Mouse (Mus musculus) right cerebral cortex, postnatal 14 days (tissue): ENCODE measurements around the gene Hist2h2bb.
"Not testable (repeated sequence)": the region's sequence is repeated elsewhere in the genome, so short reads cannot be mapped to it uniquely, and the experiment has no call there.

Experiments
- DNase-seq: peaks from one replicate; pipeline ENCODE4 v3.0.0; 2022

Gene Hist2h2bb

DNA sequence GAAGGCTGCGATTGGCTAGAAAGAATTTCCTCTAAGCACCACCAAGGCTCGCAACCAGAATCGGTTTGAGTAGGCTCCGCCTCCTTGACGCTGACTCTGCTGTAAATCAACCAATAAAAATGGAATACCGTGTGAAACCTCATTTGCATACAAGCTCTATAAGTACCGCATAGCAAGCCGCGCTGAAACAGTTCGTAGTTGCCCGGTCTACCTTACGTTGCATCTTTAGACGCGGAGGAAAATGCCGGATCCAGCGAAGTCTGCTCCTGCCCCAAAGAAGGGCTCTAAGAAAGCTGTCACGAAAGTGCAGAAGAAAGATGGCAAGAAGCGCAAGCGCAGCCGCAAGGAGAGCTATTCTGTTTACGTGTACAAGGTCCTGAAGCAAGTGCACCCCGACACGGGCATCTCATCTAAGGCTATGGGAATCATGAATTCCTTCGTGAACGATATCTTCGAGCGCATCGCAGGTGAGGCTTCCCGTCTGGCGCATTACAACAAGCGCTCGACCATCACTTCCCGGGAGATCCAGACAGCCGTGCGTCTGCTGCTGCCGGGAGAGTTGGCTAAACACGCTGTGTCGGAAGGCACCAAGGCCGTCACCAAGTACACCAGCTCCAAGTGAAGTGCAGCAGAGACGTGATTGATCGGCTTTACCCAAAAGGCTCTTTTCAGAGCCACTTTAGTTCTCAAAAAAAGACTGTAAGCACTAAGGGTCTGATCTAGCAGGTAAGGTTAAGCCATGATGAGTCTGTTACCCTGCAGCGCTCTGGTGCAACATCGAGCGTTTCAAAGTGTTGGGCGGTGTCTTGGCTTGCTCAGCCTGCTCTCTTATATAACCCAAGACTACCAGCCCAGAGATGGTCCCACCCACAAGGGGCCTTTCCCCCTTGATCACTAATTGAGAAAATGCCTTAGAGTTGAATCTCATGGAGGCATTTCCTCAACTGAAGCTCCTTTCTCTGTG, at the start of gene Hist2h2bb:
Gene Hist2h2bb (plus strand): TSS at position 242 of the 964 bp plus-strand sequence.
- DNase-seq, result peak; percentile 75

DNA sequence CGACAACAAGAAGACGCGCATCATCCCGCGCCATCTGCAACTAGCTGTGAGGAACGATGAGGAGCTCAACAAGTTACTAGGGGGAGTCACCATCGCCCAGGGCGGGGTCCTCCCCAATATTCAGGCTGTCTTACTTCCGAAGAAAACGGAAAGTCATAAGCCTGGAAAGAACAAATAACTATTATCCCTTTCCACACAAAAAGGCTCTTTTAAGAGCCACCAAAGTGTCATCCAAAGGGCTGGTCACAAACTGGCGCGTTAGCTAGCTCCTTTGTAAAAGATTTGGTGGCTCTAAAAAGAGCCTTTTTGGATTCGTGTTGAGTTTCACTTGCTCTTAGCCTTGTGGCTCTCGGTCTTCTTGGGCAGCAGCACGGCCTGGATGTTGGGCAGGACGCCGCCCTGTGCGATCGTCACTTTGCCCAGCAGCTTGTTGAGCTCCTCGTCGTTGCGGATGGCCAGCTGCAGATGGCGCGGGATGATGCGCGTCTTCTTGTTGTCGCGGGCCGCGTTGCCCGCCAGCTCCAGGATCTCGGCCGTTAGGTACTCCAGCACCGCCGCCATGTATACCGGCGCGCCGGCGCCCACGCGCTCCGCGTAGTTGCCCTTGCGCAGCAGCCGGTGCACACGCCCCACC, 49.3 kb upstream of the Hist2h2bb start:
- peak; percentile 50 for DNase-seq

DNA sequence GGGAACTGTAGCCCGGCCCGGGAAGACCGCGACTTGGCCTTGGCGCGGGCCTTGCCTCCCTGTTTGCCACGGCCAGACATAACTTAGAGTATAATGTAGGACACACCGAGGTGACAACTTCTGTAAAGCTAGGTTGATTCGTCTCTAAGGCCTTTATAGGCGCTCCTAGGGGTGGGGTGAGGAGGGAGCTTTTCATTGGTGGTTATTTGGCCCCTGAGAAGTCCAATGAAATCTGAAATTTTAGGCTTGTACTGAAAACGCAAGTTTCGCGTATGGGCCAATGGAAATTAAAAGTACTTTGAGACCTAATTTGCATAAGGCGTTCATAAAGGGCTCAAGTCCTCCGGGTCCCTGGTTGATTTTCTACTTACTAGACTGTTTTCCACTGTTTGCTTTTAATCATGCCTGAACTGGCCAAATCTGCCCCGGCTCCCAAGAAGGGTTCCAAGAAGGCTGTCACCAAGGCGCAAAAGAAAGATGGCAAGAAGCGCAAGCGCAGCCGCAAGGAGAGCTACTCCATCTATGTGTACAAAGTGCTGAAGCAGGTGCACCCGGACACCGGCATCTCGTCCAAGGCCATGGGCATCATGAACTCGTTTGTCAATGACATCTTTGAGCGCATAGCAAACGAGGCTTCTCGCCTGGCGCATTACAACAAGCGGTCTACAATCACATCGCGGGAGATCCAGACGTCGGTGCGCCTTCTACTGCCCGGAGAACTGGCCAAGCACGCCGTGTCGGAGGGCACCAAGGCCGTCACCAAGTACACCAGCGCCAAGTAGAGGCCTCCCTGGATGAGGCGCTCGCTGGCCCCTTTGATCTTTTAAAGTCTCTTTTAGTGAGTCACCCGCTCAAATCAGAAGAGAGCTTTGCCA, 48.5 kb upstream of the Hist2h2bb start, which contains the start of the genes Hist2h2ac and Hist2h2be:
Gene Hist2h2ac (minus strand): TSS at position 116 of the 875 bp plus-strand sequence.
Gene Hist2h2be (plus strand): TSS at position 355 of the 875 bp plus-strand sequence.
- DNase-seq, result peak; percentile 42

DNA sequence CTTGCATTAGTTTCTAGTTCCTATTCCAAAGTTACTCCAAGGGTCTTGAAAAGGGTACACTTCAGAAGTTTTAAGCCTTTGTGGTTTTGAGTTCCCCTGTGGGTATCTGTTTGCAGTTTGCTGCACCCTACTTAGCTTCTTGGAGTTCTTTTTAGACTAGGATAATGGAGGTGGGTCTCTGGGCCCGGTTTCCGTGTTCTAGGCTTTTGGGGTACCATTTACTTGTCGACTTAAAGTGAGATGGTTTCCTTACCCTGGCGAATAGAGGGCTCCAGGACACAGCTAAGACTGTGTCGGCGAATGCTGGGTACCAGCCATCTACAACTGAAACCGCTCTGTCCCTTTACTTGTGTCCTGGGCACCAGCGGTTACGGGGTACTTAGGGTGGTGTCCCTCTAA, 47.9 kb upstream of the Hist2h2bb start:
- DNase-seq, result no peak

DNA sequence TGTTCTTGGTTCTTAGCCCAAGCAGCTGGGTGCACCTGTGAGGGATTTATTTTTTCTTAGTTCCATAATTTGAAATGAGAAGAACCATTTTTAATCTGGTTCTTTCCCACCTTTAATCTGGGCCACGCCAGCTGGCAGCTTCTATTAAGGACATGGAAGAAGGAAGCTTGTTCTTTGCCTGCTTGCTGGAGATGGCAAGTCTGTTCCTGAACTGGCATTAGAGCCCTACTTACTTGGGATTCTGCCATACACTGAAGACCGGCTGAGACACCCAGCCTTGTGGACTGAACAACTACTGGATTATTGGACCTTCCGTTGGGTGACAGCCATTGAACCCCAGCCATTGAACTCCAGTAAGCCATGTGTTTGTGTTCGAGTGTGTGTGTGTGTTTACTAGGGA, 46.8 kb upstream of the Hist2h2bb start:
- DNase-seq, result no peak

DNA sequence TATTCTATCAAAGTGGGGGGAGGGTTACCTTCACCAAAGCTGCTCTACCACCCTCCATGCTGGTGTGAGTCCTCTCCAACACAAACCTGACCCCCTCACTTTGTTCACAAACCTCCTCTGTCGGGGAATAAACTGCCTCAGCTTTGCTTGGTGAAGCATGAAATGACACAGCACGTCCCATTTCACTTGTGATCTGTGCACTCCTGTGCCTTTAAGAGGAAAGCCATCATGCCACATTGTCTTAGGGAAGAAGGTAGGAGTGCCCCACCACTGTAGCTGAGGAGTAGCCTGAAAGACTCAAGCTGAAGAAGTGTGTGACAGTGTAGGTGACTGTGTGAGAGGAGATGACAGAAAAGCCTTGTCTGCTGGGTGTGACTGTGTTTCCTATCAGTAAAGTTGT, 44.1 kb upstream of the Hist2h2bb start:
- no peak for DNase-seq

DNA sequence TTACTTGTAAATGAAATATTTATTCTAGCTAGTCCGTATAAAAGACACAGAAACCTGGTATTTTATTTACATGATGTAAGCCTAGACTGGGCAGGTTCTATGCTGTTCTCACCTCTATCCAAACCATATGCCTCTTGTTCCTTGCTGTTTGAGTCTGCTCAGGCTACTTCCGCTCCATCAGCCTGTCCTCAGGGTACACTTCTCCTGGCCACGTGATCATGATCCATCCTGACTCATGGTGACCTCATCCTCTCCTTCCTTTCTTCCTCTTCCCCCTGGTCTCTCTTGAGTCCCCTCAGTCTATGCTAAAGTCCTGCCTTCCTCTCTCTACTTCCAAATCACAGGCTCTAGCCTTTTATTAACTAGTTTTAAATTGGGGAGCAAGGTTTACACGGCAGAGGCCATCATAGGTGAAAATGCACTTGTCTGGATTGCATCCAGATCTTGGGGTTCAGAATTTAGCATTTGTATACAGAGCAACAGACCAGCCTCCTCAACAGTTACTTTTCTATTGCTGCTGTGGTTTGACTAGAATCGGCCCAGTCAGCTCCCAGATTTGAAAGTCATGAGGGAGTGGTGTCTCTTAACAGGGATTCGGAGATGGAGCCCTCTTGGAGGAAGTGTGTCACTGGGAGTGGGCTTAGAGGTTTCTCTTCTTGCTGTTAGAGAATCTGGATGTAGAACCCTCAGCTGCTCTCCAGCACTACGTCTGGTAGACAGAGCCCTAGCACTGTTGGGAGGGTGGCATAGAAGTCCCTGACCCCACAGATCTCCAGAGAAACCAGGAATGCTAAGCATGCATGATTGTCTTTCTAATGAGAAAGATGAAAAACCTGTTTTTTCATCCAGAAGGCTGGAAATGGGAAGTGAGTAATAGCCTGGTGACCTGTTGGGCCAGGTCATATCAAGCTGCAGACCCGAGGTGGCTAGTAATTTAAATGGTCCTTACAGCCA, 42.6 kb upstream of the Hist2h2bb start:
- no peak for DNase-seq

DNA sequence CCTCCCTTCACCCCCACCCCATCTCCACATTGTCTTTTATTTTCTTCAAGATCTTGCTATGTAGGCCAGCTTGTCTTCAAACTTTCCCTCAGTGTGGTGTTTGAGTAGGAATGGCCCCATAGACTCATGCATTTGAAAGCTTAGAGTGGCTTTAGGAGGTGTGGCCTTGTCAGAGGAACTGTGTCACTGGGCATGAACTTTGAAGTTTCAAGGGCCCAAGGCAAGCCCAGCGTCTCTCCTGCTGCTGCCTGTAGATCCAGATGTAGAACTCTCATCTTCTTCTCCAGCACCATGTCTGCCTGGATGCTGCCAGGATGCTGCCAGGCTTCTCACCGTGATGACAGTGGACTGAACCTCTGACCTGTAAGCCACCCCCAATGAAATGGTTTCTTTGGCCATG, 40.7 kb upstream of the Hist2h2bb start:
- DNase-seq, result no peak

DNA sequence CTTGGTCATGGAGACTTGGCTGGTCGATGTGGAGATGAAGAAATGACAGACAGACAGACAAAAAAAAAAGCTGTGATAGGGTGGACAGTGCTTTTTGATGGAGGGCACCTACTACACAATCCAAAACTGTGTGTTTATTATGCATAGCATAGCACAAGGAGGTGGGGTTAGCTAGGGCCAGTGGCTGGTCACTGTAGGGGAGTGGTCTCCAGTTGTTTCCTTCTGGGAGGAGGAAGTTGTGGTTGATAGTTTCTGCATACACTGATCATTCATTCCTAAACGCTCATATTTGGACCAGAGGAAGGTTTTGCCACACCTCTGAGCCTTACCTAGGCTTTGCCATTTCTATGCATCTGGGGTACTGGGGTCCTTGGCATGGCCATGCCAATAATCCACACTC, 39.1 kb upstream of the Hist2h2bb start:
- no peak for DNase-seq

DNA sequence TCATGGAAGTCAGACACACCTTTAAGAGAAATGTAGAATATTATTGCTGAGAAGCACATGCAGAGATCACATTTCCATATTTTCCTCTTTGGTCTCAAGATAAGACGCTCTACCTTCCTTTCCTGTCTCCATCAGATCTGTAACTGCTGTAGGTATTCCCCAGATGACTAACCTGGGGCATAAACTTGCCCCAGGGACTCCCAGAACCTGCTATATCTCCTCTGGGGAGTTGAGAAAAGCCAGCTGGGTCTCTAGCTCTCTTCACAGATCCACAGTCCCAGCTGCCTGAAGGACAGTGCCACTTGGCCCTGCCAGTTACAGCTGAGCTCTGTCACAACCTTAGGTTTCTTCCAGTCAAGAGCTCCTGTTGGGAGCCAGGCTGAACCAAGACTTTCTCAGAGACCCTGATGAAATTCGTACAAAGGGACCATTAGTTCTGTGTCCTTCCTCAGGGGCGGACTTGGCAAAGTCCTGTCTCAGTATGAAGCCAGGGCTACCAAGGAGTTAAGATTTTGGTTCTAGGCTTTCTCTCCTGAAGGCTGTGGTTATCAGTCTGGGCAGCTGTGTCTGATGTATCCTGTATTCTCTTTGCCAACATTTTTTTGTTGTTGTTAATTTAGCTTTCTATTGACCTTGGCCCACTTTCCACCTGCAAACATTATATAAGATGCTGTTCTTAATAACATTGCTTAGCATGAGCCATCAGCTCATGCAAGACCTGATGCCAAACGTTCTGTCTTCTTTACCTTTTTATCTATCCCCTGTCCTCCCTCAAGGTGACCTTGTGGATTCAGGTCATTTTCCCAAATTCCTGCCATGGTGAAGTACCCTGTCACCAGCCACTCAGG, 38.4 kb upstream of the Hist2h2bb start:
- no peak for DNase-seq

DNA sequence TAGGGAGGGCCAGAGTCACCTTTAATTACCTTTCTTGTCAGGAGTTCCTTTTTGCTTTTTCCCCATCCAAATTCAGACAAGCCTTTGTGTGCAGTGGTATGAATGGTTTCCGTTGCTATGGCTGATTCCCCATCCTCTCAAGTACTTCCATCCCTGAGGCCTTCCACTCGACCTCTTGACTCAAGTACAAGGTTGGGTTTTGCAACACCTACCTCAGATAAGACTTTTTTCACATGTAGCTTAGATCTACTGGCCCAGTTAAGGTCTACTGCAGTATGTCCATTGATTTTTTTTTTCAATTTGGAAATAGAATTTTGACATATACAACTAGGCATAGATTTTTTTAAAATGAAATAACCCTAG, 37.8 kb upstream of the Hist2h2bb start:
- no peak for DNase-seq

DNA sequence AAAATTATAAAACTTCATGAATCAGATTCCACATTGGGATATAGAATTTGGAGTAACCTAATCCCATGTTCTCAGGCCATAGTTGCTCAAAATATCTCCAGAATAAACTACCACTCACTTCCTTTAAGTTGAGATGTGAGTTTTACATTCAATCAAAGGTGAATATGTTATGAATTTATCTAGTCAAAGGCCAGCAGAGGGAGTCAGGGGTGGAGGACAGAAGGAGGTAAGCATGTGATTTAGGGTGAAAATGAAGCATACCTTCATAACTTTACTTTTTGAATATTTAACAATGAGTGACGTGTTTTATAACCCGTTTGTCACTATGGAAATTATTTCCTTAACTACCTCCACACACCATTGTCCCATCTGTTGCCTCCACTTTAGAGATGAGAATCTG, 34.6 kb upstream of the Hist2h2bb start:
- DNase-seq, result no peak

DNA sequence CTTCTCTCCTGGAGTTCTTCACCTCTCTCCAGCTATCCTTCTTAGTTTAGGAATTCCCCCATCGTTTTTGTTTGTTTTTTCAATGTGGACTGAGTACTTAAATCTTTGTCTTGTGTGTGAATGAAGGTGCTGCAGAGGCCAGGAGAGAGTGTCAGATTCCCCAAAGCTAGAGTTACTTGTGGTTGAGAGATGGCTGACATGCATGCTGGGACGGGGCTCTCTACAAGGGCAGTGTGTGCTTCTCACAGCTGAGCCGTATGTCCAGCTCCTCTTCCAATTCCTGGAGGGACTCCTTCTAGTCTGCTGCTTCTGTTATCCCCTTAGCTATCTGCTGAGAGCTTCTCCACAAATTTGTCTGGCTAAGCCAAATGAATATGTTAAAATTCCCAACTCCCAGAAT, 33.7 kb upstream of the Hist2h2bb start:
- DNase-seq, result no peak

DNA sequence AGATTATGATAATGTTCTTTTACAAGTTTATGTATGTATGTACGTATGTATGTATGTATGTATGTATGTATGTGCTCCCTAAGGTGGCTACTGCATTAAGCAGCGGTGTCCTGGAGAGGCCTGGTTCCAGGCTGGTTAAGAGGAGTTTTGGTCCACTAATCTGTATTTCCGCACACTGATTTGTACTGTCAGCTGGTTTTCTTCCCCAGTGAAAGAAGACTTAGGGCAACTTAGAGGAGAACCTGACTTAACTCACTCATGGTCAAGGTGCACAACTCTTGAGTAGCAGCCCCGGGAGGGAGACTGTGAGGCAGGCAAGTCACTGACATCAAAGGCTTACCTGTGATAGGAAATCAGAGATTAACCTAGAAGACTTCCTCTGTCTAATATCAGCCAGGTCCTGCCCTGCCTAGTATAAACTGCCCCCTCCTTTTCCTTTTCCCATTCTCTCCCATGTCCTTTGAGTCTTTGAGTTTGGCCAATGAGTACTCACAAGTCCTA, 32.7 kb upstream of the Hist2h2bb start:
- DNase-seq, result no peak

DNA sequence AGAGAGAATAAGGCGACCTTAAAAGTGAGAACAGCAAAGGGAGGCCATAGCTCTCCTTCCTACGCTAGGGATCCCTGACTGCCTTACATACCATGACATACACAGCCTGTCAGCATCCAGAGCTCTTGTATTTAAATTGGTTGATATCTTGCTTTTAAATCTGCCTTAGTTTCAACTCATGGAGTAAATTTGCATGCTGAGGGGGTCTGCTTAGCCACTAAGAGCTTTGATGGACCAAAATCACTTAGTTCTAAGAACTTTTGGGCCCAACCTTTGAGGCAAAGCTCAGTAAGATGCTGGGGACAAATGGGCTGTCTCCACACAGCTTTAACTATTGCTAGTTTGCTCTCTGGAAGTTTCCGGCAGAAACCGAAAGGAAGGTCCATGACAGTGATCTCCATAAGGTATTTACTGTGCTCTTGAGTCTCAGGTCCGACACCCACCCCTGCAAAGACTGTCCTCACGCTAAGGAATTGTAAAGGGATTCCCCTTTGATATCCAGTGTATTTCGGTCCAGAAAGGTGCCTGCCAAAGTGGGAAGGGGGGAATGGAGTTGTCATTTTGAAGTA, 32.1 kb upstream of the Hist2h2bb start:
- DNase-seq, result no peak

DNA sequence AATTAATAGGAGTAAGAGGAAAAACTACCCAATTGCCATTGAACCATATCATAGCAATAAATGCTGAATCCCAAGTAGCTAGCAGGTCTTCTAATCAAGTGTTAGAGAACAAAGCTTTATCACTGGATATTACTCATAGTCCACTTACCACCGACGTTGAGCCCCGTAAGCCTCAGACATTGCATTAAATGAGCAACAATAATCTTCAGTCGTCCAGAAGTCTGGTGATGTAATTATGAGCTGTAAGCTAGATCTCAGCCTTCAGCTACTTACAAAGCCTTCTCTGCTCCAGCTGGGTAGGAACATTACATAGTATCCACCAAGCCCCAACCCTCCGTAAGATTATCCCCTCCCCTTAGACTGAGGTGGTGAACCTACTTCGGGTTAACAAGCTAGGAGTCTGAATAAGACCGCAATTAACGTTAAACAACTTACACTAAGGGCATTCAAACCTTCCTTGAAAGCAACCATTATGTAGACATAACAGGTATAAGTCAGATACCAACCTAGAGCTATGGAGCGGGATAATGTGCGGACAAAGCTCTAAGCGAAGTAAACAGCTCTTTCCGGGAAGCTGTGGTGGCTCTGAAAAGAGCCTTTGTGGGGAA, 31.5 kb upstream of the Hist2h2bb start:
- DNase-seq, result no peak

DNA sequence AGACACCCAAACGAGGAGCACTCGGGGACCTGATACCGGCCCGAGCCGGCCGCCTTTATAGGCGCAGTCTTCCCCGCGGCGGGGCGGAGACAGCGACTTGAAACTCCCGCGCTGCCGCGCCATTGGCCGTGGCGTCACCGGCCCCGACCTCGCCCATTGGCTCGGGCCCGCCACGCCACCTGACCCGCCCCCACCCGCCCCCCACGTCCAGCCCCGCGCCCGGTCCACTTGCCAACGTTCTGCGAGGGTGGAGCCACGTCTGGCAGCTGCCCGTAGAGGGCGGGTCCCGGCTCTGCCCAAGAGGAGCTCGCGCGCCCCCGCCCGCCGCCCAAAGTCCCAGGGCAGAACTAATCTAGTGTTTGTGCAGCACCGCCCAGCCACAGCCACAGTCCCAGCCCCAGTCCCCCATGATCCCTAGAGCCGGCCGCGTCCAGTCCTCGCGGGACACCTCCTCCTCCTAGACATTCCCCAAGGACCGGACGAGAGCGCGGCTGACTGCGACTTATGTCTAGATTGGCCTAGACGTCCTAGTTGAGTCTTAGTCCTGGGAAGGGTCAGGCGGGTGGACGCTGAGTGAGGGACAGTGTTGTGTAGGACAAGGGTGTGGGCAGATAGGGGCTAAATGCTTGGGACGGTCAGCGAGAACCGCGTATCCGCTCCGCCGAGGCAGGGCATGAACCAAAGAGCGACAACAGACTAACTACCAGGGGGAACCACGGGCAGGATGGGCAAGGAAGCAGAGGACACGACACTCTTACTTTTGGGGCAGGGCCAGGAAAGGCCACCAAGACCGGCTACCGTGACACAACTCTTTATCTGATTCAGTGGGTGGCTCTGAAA, 30.4 kb upstream of the Hist2h2bb start, which contains the start of gene Hist2h3c2:
Gene Hist2h3c2 (minus strand): TSS at position 174 of the 840 bp plus-strand sequence.
- not testable (repeated sequence) for DNase-seq

DNA sequence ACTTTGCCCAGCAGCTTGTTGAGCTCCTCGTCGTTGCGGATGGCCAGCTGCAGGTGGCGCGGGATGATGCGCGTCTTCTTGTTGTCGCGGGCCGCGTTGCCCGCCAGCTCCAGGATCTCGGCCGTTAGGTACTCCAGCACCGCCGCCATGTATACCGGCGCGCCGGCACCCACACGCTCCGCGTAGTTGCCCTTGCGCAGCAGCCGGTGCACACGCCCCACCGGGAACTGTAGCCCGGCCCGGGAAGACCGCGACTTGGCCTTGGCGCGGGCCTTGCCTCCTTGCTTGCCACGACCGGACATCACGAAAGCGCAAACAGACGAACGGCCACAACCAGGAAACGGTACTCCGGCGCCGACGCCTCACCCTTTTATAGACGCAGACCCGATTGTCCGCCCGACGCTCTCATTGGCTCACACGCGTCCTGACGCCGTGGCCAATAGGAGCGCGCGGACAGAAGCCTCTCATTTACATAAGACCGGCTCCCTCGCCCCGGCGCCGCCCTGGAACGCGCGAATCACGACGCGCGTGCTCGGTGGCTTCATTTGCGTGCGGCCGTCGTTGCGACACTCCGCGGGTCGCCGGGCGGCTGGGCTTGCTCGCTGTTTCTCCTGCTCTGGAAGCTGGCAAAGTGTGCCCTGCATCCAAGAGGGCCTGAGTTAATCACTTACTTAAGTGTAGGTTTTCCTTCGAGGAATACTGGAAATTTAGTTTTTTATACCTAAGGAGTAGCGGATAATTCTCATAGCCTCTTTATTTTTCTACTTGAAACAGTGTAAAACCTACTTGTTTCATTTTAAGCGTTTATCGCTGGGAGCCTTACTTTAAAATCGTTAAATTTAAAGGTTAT, 29.4 kb upstream of the Hist2h2bb start, which contains the start of gene Hist2h2aa2:
Gene Hist2h2aa2 (minus strand): TSS at position 328 of the 850 bp plus-strand sequence.
- peak; percentile 90 for DNase-seq
